Mouse (Mus musculus) forebrain, embryonic 15.5 days (tissue): ENCODE results near the gene Pqlc2. TPM values are rescaled to one million over a fixed set of nuclear protein-coding genes. Genes with fewer than 3 reads are reported as not detected.

Experiments
- ATAC-seq: fragments of 200-750 bp; cut with Nextera tagmentation; replicated peaks from 2 replicates; pipeline ENCODE4 v1.8.0; 2017; ENCODE audit warnings: mild to moderate bottlenecking, moderate TSS enrichment, moderate library complexity
- H3K27ac ChIP-seq: fragments of 300-500 bp; sonication (generic); replicated peaks from 2 replicates; pipeline ENCODE4 v1.5.1; 2015; ENCODE audit warnings: mild to moderate bottlenecking, inconsistent platforms
- H3K27me3 ChIP-seq: fragments of 300-500 bp; sonication (generic); 2 replicates; pipeline ENCODE4 v1.6.1; 2015; ENCODE audit warnings: inconsistent platforms
- H3K36me3 ChIP-seq: fragments of 300-500 bp; sonication (generic); 2 replicates; pipeline ENCODE4 v1.6.1; 2015; ENCODE audit warnings: mild to moderate bottlenecking, inconsistent platforms
- H3K4me1 ChIP-seq: fragments of 300-500 bp; sonication (generic); 2 replicates; pipeline ENCODE4 v1.6.1; 2015; ENCODE audit warnings: inconsistent platforms
- H3K4me2 ChIP-seq: fragments of 300-500 bp; sonication (generic); replicated peaks from 2 replicates; pipeline ENCODE4 v1.6.1; 2015; ENCODE audit warnings: mild to moderate bottlenecking, inconsistent platforms
- H3K4me3 ChIP-seq: fragments of 300-500 bp; sonication (generic); 2 replicates; pipeline ENCODE4 v1.5.1; 2015; ENCODE audit warnings: mild to moderate bottlenecking, inconsistent platforms
- H3K9ac ChIP-seq: fragments of 300-500 bp; sonication (generic); replicated peaks from 2 replicates; pipeline ENCODE4 v1.6.1; 2015; ENCODE audit warnings: mild to moderate bottlenecking, inconsistent platforms
- H3K9me3 ChIP-seq: fragments of 300-500 bp; sonication (generic); 2 replicates; pipeline ENCODE4 v1.6.1; 2016; ENCODE audit warnings: inconsistent platforms
- WGBS: fragments of 180-500 bp; shearing (Covaris S2); methylation state at CpG from one replicate; pipeline ENCODE4 v1.1.7; 2015; ENCODE audit warnings: mixed read lengths; 5-methylcytosine and 5-hydroxymethylcytosine counted together
- polyA plus RNA-seq: library from polyadenylated mRNA; unstranded; fragments of >200 nt; fragmentation: Nextera tagmentation; extraction: Ambion mirVana; gene quantifications from 2 replicates; pipeline ENCODE4 v1.2.1, GENCODE M21; 2015

The Pqlc2 gene
- 10.5 and 10.6 TPM in 2 replicates for polyA plus RNA-seq

DNA sequence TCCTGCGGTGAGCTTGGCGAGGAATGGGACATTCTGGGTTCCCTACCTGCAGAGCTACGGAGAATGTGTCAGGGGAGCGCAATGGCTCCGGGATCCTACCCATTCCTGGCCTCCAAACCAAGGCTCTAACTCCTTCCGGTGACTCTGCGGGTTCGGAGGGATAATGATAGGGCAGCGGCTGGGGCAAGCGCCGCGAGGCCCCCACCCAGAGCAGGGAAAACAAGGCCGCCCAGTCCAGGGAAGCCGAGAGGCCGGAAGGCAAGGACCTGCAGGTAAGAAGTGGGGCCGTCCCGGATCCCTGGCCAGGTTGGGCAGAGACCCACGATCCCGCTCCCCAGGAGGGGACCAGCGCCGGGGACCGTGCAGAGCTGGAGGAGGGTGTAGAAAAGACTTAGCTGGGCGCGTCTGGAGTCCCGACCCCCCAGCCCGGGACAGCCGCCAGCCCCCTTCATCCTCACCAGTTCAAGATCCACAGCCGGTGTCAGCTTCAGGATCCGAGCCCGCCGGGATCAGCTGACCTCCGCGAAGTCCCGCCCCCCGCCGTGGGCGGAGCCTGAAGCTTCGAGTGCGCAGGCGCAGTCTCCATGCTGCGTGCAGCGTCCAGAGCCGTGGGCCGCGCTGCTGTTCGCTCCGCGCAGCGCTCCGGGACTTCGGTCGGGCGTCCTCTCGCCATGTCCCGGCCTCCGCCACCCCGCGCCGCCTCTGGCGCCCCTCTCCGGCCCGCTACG, at the start of gene Pqlc2, which contains the start of gene Akr7a5:
TSS of gene Pqlc2 (minus strand) at position 538 of the 728 bp plus-strand sequence.
TSS of gene Akr7a5 (plus strand) at position 574 of the 728 bp plus-strand sequence.
- Histone ChIP-seq H3K9ac (peak within 1 kb of the TSS; percentile 89), H3K36me3 (no peaks in the 10 kb centered on the region; the same call in 1 of the 2 replicates), H3K27me3 (no peaks in the 10 kb centered on the region), H3K27ac (peak within 1 kb of the TSS; percentile 67), H3K4me2 (peak within 1 kb of the TSS; percentile 92), H3K9me3 (no peaks in the 10 kb centered on the region), H3K4me3 (peak within 1 kb of the TSS; percentile 88), H3K4me1 (peaks cover 24% of the 10 kb centered on the region)
- ATAC-seq = peak; percentile 90
- under 1% methylated on average over 62 of the region's 63 CpGs for WGBS

- Histone ChIP-seq H3K4me1 (peaks cover 6% of the 10 kb centered on the region), H3K36me3 (peaks cover 71% of the 10 kb centered on the region), H3K9me3 (no peaks in the 10 kb centered on the region), H3K27ac (no peak overlapping the region), H3K27me3 (no peaks in the 10 kb centered on the region), H3K4me3 (no peak overlapping the region), H3K4me2 (no peak overlapping the region), H3K9ac (no peak overlapping the region)
- ATAC-seq = no peak
- 88% methylated on average over 3 of the region's 3 CpGs for WGBS
These were observed 46.7 kb upstream of the Pqlc2 start for GRCm38 (mm10) chr4:139357211-139357610.

- no peak; the same call in 1 of the 2 replicates for ATAC-seq
- WGBS = 2% methylated on average over 7 of the region's 7 CpGs
These were observed 42.3 kb upstream of the Pqlc2 start for GRCm38 (mm10) chr4:139352832-139353231.

GRCm38 (mm10) chr4:139351931-139352711, 41.6 kb upstream of the Pqlc2 start, which contains the start of the genes Mrto4, Emc1 and Ubr4:
TSS of gene Mrto4 (minus strand) at chr4:139352576.
TSS of gene Emc1 (plus strand) at chr4:139352587.
TSS of gene Ubr4 (plus strand) at chr4:139352609.
- WGBS = under 1% methylated on average over 62 of the region's 64 CpGs
- Histone ChIP-seq H3K9me3 (no peaks in the 10 kb centered on the region), H3K27me3 (no peaks in the 10 kb centered on the region), H3K27ac (peak within 1 kb of the TSS; percentile 98), H3K4me3 (peak within 1 kb of the TSS; percentile 85), H3K4me1 (peaks cover 19% of the 10 kb centered on the region), H3K4me2 (peak within 1 kb of the TSS; percentile 82), H3K9ac (peak within 1 kb of the TSS; percentile 97), H3K36me3 (peaks cover 41% of the 10 kb centered on the region)
- peak; percentile 96 for ATAC-seq

More at GRCm38 (mm10) chr4:139352832-139353231, 42.3 kb upstream of the Pqlc2 start:
- Histone ChIP-seq H3K36me3 (peaks cover 45% of the 10 kb centered on the region), H3K4me3 (peak overlapping the region; percentile 85), H3K4me2 (peak overlapping the region; percentile 82), H3K9me3 (no peaks in the 10 kb centered on the region), H3K4me1 (peaks cover 19% of the 10 kb centered on the region), H3K9ac (peak overlapping the region; percentile 97), H3K27me3 (no peaks in the 10 kb centered on the region), H3K27ac (peak overlapping the region; percentile 98)

DNA sequence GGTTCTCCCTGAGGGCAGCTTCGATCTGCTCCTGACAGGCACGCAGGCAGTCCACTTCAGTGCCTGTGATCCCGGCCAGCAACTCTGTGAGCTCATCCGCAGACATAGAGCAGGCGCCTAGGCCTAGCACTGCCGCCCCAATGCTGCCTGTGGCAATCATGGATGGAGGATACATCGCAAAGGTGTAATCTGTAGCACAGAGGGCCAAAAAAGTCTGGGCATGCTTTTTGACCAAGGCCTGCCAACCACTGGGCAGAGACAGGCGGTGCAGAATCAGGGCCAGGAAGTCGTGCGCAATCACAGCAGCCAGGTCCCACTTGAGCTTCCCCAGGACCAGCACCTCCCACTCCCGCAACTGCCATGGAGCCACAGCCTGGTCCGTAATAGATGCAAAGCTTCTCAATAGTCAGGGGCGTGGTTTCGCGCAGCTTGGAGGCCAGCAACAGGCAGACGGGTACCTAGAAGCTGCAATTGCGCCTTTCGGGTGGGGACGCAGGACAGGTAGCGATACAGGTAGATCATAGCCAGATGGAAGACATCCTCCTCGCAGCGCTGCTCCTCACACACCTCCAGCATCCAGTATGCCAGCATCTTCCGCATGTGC, 35.0 kb upstream of the Pqlc2 start:
- H3K9ac ChIP-seq = no peak overlapping the region
- no peak overlapping the region for H3K4me3 ChIP-seq
- peaks cover 1% of the 10 kb centered on the region for H3K4me1 ChIP-seq
- no peak overlapping the region for H3K27ac ChIP-seq
- H3K36me3 ChIP-seq = peaks cover 37% of the 10 kb centered on the region
- WGBS = 61% methylated on average over 23 of the region's 23 CpGs
- no peaks in the 10 kb centered on the region for H3K9me3 ChIP-seq
- no peak for ATAC-seq
- H3K4me2 ChIP-seq = no peak overlapping the region
- H3K27me3 ChIP-seq = no peaks in the 10 kb centered on the region

- no peak for ATAC-seq
- Histone ChIP-seq H3K27me3 (no peaks in the 10 kb centered on the region), H3K27ac (no peak overlapping the region), H3K9me3 (no peaks in the 10 kb centered on the region), H3K36me3 (peaks cover 29% of the 10 kb centered on the region), H3K4me3 (no peak overlapping the region), H3K9ac (no peak overlapping the region), H3K4me1 (no peaks in the 10 kb centered on the region), H3K4me2 (no peak overlapping the region)
- 64% methylated on average over 5 of the region's 5 CpGs for WGBS
These were observed 33.2 kb upstream of the Pqlc2 start for GRCm38 (mm10) chr4:139343718-139344117.

DNA sequence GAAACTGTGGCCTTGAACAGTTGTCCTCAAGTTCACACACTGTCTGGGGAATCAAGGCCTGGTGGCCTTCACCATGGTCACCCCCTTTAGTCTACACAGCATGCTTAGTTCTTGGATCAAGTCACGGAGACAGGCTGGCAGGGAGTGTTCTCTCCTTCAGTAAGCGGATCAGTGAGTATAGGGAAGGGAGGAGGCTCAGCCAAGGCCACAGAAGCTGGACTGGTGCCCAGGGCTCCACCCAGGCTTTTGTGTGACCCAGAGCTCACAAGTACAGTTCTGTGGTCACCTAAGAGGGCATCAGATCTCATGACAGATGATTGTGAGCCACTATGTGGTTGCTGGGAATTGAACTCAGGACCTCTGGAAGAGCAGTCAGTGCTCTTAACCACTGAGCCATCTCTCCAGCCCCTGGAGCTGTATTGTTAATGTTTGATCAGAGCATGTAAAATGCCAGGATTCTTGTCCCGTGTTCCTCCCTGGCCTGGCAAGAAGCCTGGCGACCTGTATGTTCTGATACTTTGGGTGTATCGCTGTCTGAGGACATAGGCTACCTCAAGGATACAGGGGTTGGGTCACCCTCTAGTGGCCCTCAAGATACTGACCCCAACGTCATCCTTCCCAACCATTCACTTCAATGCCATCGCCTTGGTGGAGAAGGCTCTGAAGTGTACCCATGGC, 31.2 kb upstream of the Pqlc2 start:
- H3K9ac ChIP-seq = no peak overlapping the region
- 77% methylated on average over 7 of the region's 7 CpGs for WGBS

GRCm38 (mm10) chr4:139340835-139341234, 30.3 kb upstream of the Pqlc2 start:
- no peak overlapping the region for H3K9ac ChIP-seq
- H3K27me3 ChIP-seq = peaks cover 4% of the 10 kb centered on the region; the same call in 1 of the 2 replicates
- H3K9me3 ChIP-seq = no peaks in the 10 kb centered on the region
- no peak overlapping the region for H3K27ac ChIP-seq
- ATAC-seq = no peak
- H3K4me1 ChIP-seq = no peaks in the 10 kb centered on the region
- 0 out of 2 replicates have a peak, but pooled peaks cover 6% of the 10 kb centered on the region for H3K36me3 ChIP-seq
- WGBS = 89% methylated on average over 4 of the region's 4 CpGs
- no peak overlapping the region for H3K4me2 ChIP-seq
- no peak overlapping the region for H3K4me3 ChIP-seq

More for the DNA sequence above, 31.2 kb upstream of the Pqlc2 start:
- ATAC-seq = no peak
- no peak overlapping the region for H3K4me3 ChIP-seq
- no peak overlapping the region for H3K27ac ChIP-seq
- H3K27me3 ChIP-seq = peaks cover 4% of the 10 kb centered on the region; the same call in 1 of the 2 replicates
- H3K36me3 ChIP-seq = peaks cover 14% of the 10 kb centered on the region; the same call in 1 of the 2 replicates
- H3K9me3 ChIP-seq = no peaks in the 10 kb centered on the region
- H3K4me2 ChIP-seq = no peak overlapping the region
- no peaks in the 10 kb centered on the region for H3K4me1 ChIP-seq

DNA sequence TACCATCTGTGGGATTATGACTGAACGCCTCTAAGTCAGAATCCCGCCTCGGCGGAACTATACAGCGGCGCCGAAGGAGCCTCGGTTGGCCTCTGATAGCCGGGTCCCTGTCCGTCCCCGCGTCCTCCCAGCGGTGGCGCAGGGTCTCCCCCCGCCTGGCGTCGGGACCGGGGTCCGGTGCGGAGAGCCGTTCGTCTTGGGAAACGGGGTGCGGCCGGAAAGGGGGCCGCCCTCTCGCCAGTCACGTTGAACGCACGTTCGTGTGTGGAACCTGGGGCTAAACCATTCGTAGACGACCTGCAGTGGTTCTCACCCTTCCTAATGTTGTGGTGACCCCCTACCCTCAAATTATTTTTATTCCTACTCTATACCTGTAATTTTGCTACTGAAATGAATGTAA, 27.6 kb upstream of the Pqlc2 start:
- Histone ChIP-seq H3K9ac (no peak overlapping the region), H3K27me3 (peaks cover 4% of the 10 kb centered on the region; the same call in 1 of the 2 replicates), H3K4me2 (no peak overlapping the region), H3K4me1 (no peaks in the 10 kb centered on the region), H3K9me3 (no peaks in the 10 kb centered on the region), H3K36me3 (no peaks in the 10 kb centered on the region), H3K27ac (no peak overlapping the region), H3K4me3 (no peak overlapping the region)
- no peak for ATAC-seq
- WGBS = 60% methylated on average over 32 of the region's 33 CpGs

GRCm38 (mm10) chr4:139336822-139337483, 26.4 kb upstream of the Pqlc2 start:
- no peak for ATAC-seq
- no peaks in the 10 kb centered on the region for H3K4me1 ChIP-seq
- H3K36me3 ChIP-seq = no peaks in the 10 kb centered on the region
- no peak overlapping the region for H3K27ac ChIP-seq
- no peaks in the 10 kb centered on the region for H3K9me3 ChIP-seq
- H3K4me3 ChIP-seq = no peak overlapping the region
- whole genome bisulfite sequencing = 28% methylated on average over 24 of the region's 24 CpGs
- H3K9ac ChIP-seq = no peak overlapping the region
- H3K4me2 ChIP-seq = peak overlapping the region; percentile 6; the same call in 1 of the 2 replicates
- peaks cover 4% of the 10 kb centered on the region; the same call in 1 of the 2 replicates for H3K27me3 ChIP-seq

DNA sequence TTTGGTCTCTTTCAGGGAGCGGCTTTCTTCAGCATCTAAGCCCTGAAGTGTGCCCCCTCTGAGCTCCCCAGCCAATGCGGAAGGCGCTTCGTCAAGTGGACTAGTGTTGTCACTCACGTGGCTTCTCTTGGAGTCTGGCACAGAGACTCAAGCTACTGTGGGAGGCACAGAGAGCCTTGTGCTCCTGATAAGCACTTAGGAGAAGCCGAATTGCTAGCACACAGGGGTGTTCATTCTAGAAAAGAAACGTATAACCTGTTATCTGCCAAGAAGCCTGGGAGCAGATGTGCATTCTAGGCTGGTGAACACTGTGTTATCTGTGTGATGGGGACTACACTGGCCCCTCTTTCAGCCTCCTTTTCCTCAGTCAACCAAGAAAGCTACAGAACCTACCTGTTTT, 25.0 kb upstream of the Pqlc2 start:
- Histone ChIP-seq H3K9ac (no peak overlapping the region), H3K36me3 (no peaks in the 10 kb centered on the region), H3K27ac (no peak overlapping the region), H3K4me3 (no peak overlapping the region), H3K4me2 (no peak overlapping the region), H3K9me3 (no peaks in the 10 kb centered on the region), H3K27me3 (peaks cover 4% of the 10 kb centered on the region; the same call in 1 of the 2 replicates), H3K4me1 (no peaks in the 10 kb centered on the region)
- WGBS = 72% methylated on average over 7 of the region's 7 CpGs
- no peak for ATAC-seq
